Mouse (Mus musculus) CD4-positive naive resting alpha-beta T cell, adult 76 days (primary cell): ENCODE data around the gene Gm21964. TPM values are rescaled to one million over a fixed set of nuclear protein-coding genes. Genes with fewer than 3 reads are reported as not detected.

Experiments used
- total RNA-seq: library from RNA; stranded (reverse); gene quantifications from one replicate; pipeline ENCODE4 v1.2.4, GENCODE M21; 2023

Gm21964 gene
- not detected for total RNA-seq

DNA sequence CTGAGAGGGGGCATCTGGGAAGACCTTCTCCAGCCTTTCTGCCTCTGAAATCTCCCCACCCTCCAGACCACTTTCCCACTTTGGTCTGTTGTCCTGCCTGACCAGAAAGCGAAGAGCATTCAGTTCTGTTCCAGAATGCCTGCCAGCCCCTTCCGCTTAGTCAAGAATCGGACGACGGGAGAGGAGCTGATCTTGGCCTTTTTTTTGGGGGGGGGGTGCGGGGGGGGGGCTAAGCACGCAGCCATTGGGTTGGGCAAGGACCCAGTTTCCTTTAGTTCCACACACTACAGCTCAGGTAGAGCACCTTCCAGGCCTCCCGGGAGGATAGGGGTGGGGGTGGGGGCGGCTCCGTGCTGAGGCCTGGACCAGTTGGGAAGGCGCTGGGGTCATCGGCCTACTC is at the start of gene Gm21964:
TSS of gene Gm21964 (plus strand) at position 301 of the 400 bp plus-strand sequence.

DNA sequence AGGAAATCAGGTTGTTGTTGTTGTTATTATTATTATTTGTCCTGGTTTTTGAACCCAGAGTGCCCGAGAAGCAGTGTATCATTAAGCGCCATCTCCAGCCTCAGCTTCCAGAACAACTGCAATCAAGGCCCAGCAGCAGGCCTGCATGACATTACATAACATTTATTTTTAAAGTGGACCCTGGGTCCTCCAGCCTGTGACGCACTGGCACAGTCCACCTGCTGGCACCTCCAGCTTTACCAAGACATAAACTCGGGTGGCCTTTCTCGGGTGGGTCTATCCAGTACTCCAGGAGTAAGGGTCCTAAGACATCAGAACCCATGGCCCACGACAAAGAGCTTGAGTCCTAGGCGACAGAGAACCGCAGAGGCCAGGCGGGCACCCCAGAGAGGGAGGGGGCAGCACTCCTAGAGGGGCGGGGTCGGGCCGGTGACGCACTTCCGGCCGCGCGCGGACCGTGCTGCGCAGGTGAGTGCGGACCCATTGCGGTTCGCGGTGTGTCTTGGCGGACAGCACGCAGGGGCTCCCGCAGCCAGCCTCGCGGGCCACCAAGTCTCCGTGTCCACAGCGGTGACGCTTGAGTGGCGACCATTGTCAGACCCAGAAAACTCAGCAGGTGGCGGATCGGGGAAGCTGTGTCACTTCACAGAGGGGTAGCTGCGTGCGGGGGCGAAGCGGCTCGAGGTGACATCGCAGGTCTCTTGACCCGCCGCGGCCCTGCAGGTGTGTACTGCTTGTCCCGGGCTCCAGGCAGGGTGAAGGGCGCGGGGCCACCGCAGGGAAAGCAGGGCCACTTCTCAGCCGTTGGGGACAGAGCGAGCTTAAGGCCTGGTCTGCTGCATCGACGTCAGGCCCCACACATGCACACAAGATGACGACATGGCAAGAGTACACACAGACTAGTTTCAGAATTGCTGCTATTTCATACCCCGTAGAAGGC is 21.5 kb upstream of the Gm21964 start, which contains the start of gene Zfp612:
TSS of gene Zfp612 (plus strand) at position 465 of the 940 bp plus-strand sequence.

DNA sequence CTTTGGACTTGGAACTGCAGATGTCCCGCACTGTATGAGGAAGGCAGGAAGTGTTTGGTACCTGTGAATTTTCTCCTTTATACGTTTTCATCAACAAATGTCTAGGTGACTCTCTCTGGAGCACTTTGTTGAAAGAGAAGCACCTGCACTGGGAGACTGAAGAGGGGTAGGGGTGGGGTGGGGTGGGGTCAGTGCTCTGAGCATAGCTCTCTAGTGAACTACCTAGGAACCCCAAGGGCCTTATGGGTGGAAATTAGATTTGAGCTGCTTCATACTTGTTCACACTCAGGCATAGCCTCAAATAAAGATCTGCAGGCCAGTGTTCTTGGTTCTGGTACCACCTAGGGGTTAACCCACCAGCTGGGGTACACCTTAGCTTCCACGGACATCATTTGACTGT is 1.6 kb downstream of the Gm21964 start, which contains the start of gene Gm17720:
TSS of gene Gm17720 (minus strand) at position 101 of the 400 bp plus-strand sequence.

Other genes with a start within 250 kb of the Gm21964 start
- 5.1 TPM for gene Phlpp2, start 232.7 kb upstream of the Gm21964 start, total RNA-seq
- gene Marveld3, start 139.0 kb upstream of the Gm21964 start, total RNA-seq, result not detected
- not detected for gene Tat, start 110.8 kb upstream of the Gm21964 start, total RNA-seq
- gene Chst4, start 61.5 kb upstream of the Gm21964 start, total RNA-seq, result not detected
- 1.8 TPM for gene Zfp612, start 21.5 kb upstream of the Gm21964 start, total RNA-seq
- not detected for gene Gm17720, start 1.5 kb downstream of the Gm21964 start, total RNA-seq
- not detected for gene Calb2, start 67.0 kb downstream of the Gm21964 start, total RNA-seq
- 5.2 TPM for gene Cmtr2, start 114.5 kb downstream of the Gm21964 start, total RNA-seq
- gene Hydin, start 165.8 kb downstream of the Gm21964 start, total RNA-seq, result not detected